Mouse (Mus musculus): Measurements from ENCODE around the gene Notch2.

Notch2 gene

GRCm38 (mm10) chr3:98160330-98160729, 147.0 kb downstream of the Notch2 start, which contains the start of gene Adam30:
Gene Adam30 (plus strand): TSS chr3:98160630.
- DNase-seq, result no peak

- peak; percentile 49 to 54 for DNase-seq
Measured at GRCm38 (mm10) chr3:98178340-98178739, 165.0 kb downstream of the Notch2 start.

- DNase-seq, result peak; percentile 35 to 60
Measured at GRCm38 (mm10) chr3:98180805-98181204, 167.5 kb downstream of the Notch2 start.

- no peak for DNase-seq
Measured at GRCm38 (mm10) chr3:98185163-98185714, 171.9 kb downstream of the Notch2 start.

GRCm38 (mm10) chr3:98187777-98188176, 174.4 kb downstream of the Notch2 start:
- no peak for DNase-seq

- DNase-seq, result peak in 1 of 2 experiments; percentile 14
Measured at GRCm38 (mm10) chr3:98197711-98198532, 184.6 kb downstream of the Notch2 start.

- DNase-seq, result no peak
Measured at GRCm38 (mm10) chr3:98199747-98200146, 186.4 kb downstream of the Notch2 start.
